Mouse (Mus musculus) neural tube, embryonic 13.5 days (tissue): ENCODE measurements around the gene Tex26. TPM values are rescaled to one million over a fixed set of nuclear protein-coding genes. Genes with fewer than 3 reads are reported as not detected.

Experiments
- ATAC-seq: fragments of 200-750 bp; cut with Nextera tagmentation; 2 replicates; pipeline ENCODE4 v1.8.0; 2017; ENCODE audit warnings: low read depth, mild to moderate bottlenecking, moderate TSS enrichment, moderate library complexity
- H3K27ac ChIP-seq: fragments of 300-500 bp; sonication (generic); replicated peaks from 2 replicates; pipeline ENCODE4 v1.5.1; 2015; ENCODE audit warnings: moderate library complexity, mild to moderate bottlenecking, inconsistent platforms
- H3K27me3 ChIP-seq: fragments of 300-500 bp; sonication (generic); 2 replicates; pipeline ENCODE4 v1.6.1; 2015; ENCODE audit warnings: mild to moderate bottlenecking, inconsistent platforms
- H3K36me3 ChIP-seq: fragments of 300-500 bp; sonication (generic); 2 replicates; pipeline ENCODE4 v1.6.1; 2015; ENCODE audit warnings: mild to moderate bottlenecking, inconsistent platforms
- H3K4me1 ChIP-seq: fragments of 300-500 bp; sonication (generic); replicated peaks from 2 replicates; pipeline ENCODE4 v1.6.1; 2015; ENCODE audit warnings: inconsistent platforms
- H3K4me2 ChIP-seq: fragments of 300-500 bp; sonication (generic); 2 replicates; pipeline ENCODE4 v1.6.1; 2015; ENCODE audit warnings: inconsistent platforms, mild to moderate bottlenecking, moderate library complexity
- H3K4me3 ChIP-seq: fragments of 300-500 bp; sonication (generic); 2 replicates; pipeline ENCODE4 v1.5.1; 2015; ENCODE audit warnings: mild to moderate bottlenecking, inconsistent platforms
- H3K9ac ChIP-seq: fragments of 300-500 bp; sonication (generic); 2 replicates; pipeline ENCODE4 v1.6.1; 2015; ENCODE audit warnings: moderate library complexity, mild to moderate bottlenecking, inconsistent platforms
- H3K9me3 ChIP-seq: fragments of 300-500 bp; sonication (generic); 2 replicates; pipeline ENCODE4 v1.6.1; 2016; ENCODE audit warnings: inconsistent platforms
- WGBS: fragments of 180-500 bp; shearing (Covaris S2); methylation state at CpG from one replicate; pipeline ENCODE4 v1.1.7; 2015; 5-methylcytosine and 5-hydroxymethylcytosine counted together
- polyA plus RNA-seq: library from polyadenylated mRNA; unstranded; fragments of >200 nt; fragmentation: Nextera tagmentation; extraction: Ambion mirVana; gene quantifications from 2 replicates; pipeline ENCODE4 v1.2.1, GENCODE M21; 2015

Gene Tex26
- polyA plus RNA-seq, 1 experiment from 2014 or later = 0.54 TPM

DNA sequence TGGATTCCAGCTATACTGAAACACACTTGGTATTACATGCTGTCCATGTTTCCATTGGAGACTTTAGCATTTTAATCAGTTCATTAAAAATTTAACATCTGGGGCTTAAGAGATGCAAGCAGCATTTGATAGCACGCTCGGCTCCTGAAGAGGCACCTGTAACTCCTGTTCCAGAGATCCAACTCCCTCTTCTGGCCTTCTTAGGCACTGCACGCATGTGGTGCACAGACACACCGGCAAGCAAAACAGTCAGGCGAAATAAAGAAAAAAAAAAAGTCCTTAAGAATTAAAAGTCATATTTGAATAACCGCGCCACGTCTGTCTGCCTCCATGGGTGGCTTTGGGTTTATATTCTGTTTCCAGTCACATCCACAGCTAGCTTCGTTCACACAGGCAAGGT lies 34.7 kb downstream of the Tex26 start:
- Histone ChIP-seq H3K27ac (no peak overlapping the region), H3K4me2 (no peak overlapping the region), H3K27me3 (no peaks in the 10 kb centered on the region), H3K4me3 (no peak overlapping the region), H3K36me3 (no peaks in the 10 kb centered on the region), H3K9ac (no peak overlapping the region), H3K4me1 (no peaks in the 10 kb centered on the region), H3K9me3 (no peaks in the 10 kb centered on the region)
- ATAC-seq = no peak
- WGBS = 89% methylated on average over 9 of the region's 9 CpGs

DNA sequence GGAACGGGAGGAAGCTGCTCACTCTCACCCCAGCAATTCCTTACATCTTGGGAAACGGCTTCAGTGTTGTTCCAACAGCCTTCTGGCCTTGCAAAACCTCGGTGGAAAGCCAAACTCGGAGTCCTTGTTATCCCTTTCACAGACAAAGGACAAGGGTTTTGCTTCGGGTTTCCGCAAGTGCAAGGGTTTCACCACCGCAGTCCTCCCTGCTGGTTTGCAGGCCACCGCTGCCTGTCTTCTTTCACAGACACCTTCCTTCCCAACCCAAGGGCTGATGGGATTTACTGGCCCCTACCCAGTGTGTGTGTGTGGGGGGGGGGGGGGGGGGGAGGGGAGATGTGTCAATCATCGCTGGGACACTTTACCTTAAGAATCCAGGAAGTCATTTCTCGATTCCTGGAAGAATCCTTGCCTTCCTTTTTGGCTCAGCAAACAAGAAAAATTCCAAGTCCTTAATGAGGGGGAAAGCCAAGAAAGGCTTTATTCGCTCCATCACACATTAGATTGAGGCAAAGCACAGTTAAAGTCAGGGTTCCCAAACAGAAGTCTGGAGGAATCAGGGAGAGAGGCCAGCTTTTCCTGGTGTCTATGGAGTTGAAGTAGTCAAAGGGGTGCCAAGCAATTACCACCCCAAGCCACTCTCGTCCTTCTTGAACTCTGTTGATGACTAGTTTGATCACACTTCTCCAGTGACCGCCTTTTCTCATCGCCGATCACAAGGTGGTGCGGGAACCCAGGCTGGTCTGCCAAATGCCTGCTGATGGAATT lies 35.4 kb downstream of the Tex26 start:
- no peak for ATAC-seq
- H3K27ac ChIP-seq = no peak overlapping the region

DNA sequence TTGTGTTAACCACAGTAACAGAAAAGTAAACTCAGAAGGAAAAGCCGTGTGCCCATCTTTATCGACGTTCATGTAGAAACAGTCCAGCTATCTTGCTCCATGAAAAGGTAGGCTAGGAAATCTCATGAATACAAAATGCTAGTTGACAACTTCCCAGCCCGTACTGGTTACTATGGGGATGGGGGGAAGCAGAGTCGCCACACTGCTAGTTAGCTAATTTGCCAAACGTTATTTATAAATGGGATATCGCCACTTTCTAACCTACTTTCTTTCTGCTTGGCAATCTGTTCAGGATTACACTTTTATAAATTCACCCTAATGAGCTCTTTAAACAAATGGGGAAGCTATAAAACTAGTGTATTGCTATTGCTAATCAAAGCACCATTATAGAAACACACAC lies 42.5 kb downstream of the Tex26 start:
- Histone ChIP-seq H3K27me3 (no peaks in the 10 kb centered on the region), H3K4me1 (no peaks in the 10 kb centered on the region), H3K9ac (no peak overlapping the region), H3K4me2 (no peak overlapping the region), H3K36me3 (no peaks in the 10 kb centered on the region), H3K27ac (no peak overlapping the region), H3K9me3 (no peaks in the 10 kb centered on the region), H3K4me3 (no peak overlapping the region)
- 84% methylated on average over 7 of the region's 7 CpGs for WGBS
- no peak for ATAC-seq

More for the DNA sequence above, 35.4 kb downstream of the Tex26 start:
- no peaks in the 10 kb centered on the region for H3K4me1 ChIP-seq
- H3K4me3 ChIP-seq = no peak overlapping the region
- no peaks in the 10 kb centered on the region for H3K27me3 ChIP-seq
- no peaks in the 10 kb centered on the region for H3K9me3 ChIP-seq
- H3K9ac ChIP-seq = no peak overlapping the region
- whole genome bisulfite sequencing = 94% methylated on average over 16 of the region's 16 CpGs
- no peak overlapping the region for H3K4me2 ChIP-seq
- H3K36me3 ChIP-seq = no peaks in the 10 kb centered on the region

DNA sequence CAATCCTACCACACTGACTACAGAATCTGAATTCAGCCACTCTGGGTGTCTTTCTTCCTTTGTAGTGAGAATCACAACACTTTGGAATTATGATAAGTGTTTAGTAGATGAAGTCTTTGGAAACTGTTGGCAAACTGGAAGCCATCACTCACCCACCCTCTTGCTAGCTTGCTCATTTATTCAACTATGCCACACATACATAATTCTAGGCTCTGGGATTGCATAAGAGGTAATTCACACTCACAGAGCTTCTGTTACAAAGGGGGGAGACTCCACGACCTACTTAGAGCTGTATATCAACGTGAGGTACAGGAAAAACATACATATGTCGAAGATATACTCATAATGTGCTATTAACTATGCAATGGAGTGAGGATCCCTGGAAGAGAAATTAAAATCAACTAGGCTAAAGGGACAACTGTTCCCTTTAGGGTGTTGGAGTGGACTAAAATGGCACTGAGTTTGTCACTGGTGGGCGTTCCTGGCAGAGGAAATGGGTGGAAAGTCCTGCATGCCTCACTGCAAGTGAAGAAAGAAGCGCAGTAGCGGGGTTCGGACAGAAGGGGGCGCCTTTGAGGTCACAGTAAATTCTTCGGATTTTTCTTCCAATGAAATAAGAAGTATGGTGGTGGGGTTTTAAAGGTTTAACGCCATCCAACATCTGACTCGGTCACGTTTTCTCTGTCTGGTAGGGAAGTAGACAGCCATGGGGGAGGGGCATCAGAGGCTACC lies 44.0 kb downstream of the Tex26 start:
- Histone ChIP-seq H3K9me3 (no peaks in the 10 kb centered on the region), H3K36me3 (no peaks in the 10 kb centered on the region), H3K4me2 (no peak overlapping the region), H3K4me1 (peaks cover 10% of the 10 kb centered on the region), H3K4me3 (no peak overlapping the region), H3K27me3 (no peaks in the 10 kb centered on the region), H3K9ac (no peak overlapping the region), H3K27ac (no peak overlapping the region)
- 70% methylated on average over 12 of the region's 12 CpGs for WGBS
- ATAC-seq = no peak

DNA sequence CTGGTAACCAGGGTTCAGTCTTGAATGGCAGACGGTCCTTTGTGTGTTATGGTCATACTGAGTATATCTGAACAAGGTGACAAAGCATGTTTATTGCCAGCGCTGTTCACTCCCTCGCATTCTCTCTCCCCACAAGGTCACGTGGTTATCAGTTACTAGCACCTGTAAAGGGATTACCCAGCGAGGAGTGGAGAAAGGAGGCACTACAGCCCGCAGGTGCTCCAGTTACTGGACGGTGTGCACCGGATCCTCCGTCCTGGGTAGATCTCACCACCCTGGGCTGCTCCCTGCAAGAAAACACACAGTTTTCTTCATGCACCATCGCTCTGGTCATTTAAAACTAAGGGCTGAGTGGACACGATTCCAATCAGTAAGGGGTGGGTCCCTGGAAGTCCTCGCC lies 44.8 kb downstream of the Tex26 start:
- H3K27me3 ChIP-seq = no peaks in the 10 kb centered on the region
- no peaks in the 10 kb centered on the region for H3K36me3 ChIP-seq
- no peak overlapping the region for H3K27ac ChIP-seq
- no peak overlapping the region for H3K9ac ChIP-seq
- H3K4me3 ChIP-seq = no peak overlapping the region
- 86% methylated on average over 12 of the region's 12 CpGs for WGBS
- H3K4me2 ChIP-seq = no peak overlapping the region
- H3K4me1 ChIP-seq = peaks cover 18% of the 10 kb centered on the region
- no peaks in the 10 kb centered on the region for H3K9me3 ChIP-seq
- no peak for ATAC-seq

DNA sequence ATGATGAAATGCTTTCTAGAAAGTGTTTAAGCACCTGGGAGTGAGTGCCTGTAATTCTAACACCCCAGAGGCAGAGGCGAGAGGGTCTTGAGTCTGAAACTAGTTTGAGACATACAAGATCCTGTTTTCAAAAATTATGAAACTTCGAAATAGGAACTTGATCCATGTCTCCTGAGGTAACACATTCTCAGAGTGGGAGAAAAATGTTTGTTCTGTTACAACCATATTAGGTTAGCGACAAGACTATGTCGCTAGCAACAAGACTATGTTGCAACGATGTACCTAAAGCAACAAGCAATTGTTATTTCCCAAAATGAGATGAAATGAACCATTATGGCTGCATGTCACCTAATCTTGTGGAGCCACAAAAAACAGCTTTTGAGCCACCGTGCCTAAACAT lies 46.0 kb downstream of the Tex26 start:
- Histone ChIP-seq H3K27ac (no peak overlapping the region), H3K4me3 (no peak overlapping the region), H3K9ac (no peak overlapping the region), H3K27me3 (no peaks in the 10 kb centered on the region), H3K9me3 (no peaks in the 10 kb centered on the region), H3K4me2 (no peak overlapping the region), H3K4me1 (peaks cover 30% of the 10 kb centered on the region), H3K36me3 (no peaks in the 10 kb centered on the region)
- no peak for ATAC-seq
- WGBS = 93% methylated on average over 6 of the region's 6 CpGs

DNA sequence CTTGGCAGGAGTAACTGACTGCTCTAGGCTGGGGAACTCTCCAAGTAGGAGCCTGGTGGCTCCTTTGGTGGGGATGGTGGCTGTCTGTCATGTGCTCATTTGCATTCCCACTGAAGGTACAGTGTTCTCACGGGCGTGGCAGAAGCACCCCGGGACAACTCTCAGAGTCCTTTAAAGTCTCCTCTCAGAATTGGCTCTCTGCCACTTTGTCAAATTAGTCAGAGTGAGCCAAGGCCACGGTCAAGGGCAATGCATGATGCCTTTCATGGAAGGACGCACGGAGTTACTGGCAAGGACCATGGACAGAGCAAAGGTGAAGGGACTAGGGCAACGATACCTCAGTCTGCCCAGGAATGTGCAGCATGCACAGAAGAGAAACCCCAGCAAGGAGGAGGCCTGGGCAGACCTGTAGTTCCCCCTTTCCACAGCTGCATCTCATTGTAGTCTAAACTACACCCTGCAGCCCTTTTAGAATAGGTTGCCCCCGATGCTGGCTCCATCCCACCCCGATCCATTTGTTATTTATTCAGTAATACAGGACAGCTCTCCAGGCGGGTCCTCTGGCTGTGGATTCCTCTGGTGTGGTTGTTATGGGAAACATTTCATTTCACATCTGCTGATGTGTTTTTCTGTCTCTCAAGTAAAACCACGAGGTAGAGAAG lies 49.0 kb downstream of the Tex26 start:
- WGBS = 16% methylated on average over 11 of the region's 11 CpGs
- H3K27ac ChIP-seq = peak overlapping the region; percentile 97
- H3K9me3 ChIP-seq = no peaks in the 10 kb centered on the region
- H3K4me3 ChIP-seq = no peak overlapping the region
- peaks cover 41% of the 10 kb centered on the region for H3K4me1 ChIP-seq
- H3K36me3 ChIP-seq = no peaks in the 10 kb centered on the region
- H3K9ac ChIP-seq = peak overlapping the region; percentile 55
- peak; percentile 85 for ATAC-seq
- H3K4me2 ChIP-seq = peak overlapping the region; percentile 50
- H3K27me3 ChIP-seq = no peaks in the 10 kb centered on the region

DNA sequence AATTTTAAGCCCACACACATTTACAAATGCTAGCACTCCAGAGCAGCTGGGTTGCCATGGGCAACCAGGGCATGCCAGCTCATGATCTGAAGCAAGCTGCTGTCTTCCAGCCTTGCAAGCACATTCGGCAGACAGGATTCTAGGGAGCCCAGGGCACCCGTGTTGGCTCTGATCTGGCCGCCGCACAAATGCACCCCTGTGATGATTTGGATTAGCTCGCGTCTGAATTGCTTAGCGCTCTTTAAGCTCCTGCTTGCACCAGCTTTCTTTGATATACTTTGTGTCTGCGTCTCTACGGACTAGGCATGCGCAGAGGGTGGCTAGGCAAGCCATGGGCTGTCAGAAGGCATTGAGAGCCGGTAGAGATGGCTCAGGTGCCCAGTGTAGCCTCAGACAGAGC lies 49.7 kb downstream of the Tex26 start:
- 35% methylated on average over 11 of the region's 11 CpGs for WGBS
- peak; percentile 90 for ATAC-seq
- no peaks in the 10 kb centered on the region for H3K9me3 ChIP-seq

DNA sequence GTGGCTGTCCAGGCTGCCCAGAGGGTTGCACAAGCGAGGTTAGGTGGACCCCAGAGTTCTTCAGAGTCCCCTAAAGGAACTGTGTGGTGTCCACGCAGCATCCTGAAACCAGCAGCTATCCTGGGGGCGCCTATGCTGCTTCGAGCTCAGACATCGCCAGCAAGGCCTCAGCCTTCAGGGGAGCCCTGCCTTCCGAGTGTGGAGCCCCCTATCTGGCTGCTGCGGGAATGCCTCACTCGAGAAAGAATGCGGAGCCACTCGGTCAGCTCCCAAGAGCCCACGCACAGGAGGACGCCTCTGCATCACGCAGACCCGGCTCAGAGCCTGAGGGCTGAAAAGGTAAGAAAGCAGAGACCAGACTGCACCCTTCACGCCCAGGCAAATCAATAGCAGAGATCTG lies 50.8 kb downstream of the Tex26 start:
- no peaks in the 10 kb centered on the region for H3K36me3 ChIP-seq
- H3K27ac ChIP-seq = peak overlapping the region; percentile 97
- H3K9ac ChIP-seq = peak overlapping the region; percentile 12; the same call in 1 of the 2 replicates
- no peak overlapping the region for H3K4me2 ChIP-seq
- no peaks in the 10 kb centered on the region for H3K27me3 ChIP-seq
- H3K4me3 ChIP-seq = no peak overlapping the region
- WGBS = 49% methylated on average over 15 of the region's 15 CpGs
- no peak for ATAC-seq
- H3K9me3 ChIP-seq = no peaks in the 10 kb centered on the region
- peaks cover 45% of the 10 kb centered on the region for H3K4me1 ChIP-seq

More for the DNA sequence above, 49.7 kb downstream of the Tex26 start:
- Histone ChIP-seq H3K4me3 (peak overlapping the region; percentile 23), H3K36me3 (no peaks in the 10 kb centered on the region), H3K9ac (peak overlapping the region; percentile 55), H3K27me3 (no peaks in the 10 kb centered on the region), H3K4me2 (peak overlapping the region; percentile 50), H3K4me1 (peaks cover 41% of the 10 kb centered on the region), H3K27ac (peak overlapping the region; percentile 97)

DNA sequence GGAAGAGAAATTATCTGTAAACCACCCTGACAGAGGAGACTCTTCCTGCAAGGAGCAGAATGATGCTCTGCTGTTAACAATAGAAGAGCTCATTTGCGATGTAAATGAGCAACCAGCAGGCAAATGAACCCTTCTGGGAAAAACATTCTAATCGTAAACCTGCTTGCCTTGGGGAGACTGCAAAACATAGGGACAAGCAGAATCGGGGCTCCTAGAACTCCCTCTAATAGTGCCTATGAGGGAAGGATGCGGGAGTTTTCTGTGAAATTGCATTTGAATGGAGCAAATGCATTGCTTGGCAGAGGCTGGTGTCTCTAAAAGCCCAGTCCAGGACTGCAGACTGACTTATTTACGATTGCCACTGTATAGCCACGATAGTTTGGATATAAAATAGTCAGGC lies 56.2 kb downstream of the Tex26 start:
- Histone ChIP-seq H3K27ac (peak overlapping the region; percentile 98), H3K9me3 (no peaks in the 10 kb centered on the region), H3K27me3 (no peaks in the 10 kb centered on the region), H3K36me3 (no peaks in the 10 kb centered on the region), H3K4me1 (peaks cover 55% of the 10 kb centered on the region), H3K9ac (peak overlapping the region; percentile 38; the same call in 1 of the 2 replicates), H3K4me3 (no peak overlapping the region), H3K4me2 (peak overlapping the region; percentile 9; the same call in 1 of the 2 replicates)
- WGBS = 12% methylated on average over 6 of the region's 6 CpGs
- peak; percentile 74 for ATAC-seq

DNA sequence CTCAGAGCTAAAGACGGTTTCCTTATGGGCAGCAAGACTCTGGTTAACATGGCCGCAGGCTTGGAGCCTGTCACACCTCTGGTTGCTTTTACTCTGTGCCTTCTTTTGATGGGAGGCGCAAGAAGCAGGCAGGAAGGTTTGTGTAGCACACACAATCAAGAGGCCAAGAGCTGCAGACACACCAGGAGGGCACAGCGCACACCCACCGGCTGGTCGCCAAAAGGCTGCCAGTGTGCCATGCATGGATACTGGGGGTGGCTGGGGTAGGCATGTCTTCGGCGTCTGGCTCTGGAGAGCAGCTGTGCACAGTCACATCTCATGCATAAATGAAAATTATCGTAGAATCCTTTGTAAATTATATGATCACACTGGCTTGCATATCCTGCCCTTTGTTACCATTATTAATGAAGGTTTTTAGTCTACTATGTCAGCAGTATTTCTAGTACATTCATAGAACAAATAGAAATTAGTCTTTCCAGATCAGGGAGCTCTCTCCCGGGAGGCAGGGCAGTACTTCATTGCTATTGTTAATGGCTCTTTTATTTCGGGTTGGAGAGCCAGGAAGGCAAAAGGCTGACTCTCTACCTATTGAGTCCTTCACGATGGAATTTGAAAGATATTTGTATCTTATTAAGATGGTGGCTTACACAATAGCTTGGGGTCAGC lies 57.1 kb downstream of the Tex26 start:
- Histone ChIP-seq H3K27ac (peak overlapping the region; percentile 98), H3K4me3 (no peak overlapping the region), H3K4me1 (peaks cover 46% of the 10 kb centered on the region), H3K9ac (peak overlapping the region; percentile 38), H3K36me3 (no peaks in the 10 kb centered on the region), H3K9me3 (no peaks in the 10 kb centered on the region), H3K4me2 (no peak overlapping the region), H3K27me3 (no peaks in the 10 kb centered on the region)
- WGBS = 17% methylated on average over 12 of the region's 12 CpGs
- peak; percentile 86 for ATAC-seq

DNA sequence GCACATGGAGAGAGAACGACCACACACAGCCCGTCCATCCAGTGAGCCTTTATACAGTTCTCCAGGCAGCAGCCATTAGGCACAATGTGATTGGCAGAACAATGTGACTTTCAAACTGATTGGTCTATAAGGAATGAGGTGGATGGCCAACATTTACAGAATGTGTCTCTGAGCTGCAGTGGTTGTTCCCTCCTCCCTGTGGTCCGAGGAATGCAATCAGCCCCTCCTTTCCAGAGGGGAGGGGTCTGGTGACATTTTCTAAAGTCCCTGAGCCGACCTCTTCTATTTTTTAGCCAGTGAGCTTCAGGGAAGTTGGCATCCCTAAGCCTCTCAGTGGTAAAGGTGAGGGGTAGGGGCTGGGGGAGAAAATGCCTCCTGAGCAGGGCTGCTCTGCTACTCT lies 60.5 kb downstream of the Tex26 start:
- Histone ChIP-seq H3K27ac (no peak overlapping the region), H3K9me3 (no peaks in the 10 kb centered on the region), H3K27me3 (no peaks in the 10 kb centered on the region), H3K4me2 (no peak overlapping the region), H3K9ac (no peak overlapping the region), H3K36me3 (no peaks in the 10 kb centered on the region), H3K4me1 (peaks cover 60% of the 10 kb centered on the region), H3K4me3 (no peak overlapping the region)
- ATAC-seq = no peak
- 41% methylated on average over 4 of the region's 4 CpGs for WGBS
